Mouse (Mus musculus) lung, postnatal 36 days (tissue): ENCODE measurements at regions not wholly inside any gene's neighbourhood (a gene's known extent, or its start where the extent isn't known, plus 50 kb on each side); places are given as distances from the start of the nearest gene placed in this dataset.

Experiments
- DNase-seq: peaks from one replicate; pipeline ENCODE4 v3.0.0; 2022; ENCODE audit warnings: mixed read lengths

DNA sequence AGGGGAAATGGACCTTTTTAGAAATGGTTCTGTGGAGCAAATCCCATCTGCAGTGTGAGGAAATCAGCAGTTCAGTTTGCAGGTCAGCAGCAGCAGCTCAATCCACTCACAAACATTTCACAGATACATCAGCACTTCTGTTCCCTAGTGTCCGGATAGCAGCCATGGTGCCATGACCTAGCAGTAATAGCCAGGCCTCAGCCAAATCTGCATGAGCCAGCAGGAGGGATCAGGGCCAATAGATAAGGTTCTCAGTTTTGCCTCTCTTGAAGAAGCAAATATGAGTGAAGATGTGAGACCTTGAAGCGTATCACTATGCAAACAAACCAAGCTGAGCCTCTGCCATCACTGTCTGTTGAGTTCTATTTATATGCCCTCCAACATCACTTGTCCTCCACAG is 380.7 kb upstream of the Chrm3 start:
- peak; percentile 2 for DNase-seq

DNA sequence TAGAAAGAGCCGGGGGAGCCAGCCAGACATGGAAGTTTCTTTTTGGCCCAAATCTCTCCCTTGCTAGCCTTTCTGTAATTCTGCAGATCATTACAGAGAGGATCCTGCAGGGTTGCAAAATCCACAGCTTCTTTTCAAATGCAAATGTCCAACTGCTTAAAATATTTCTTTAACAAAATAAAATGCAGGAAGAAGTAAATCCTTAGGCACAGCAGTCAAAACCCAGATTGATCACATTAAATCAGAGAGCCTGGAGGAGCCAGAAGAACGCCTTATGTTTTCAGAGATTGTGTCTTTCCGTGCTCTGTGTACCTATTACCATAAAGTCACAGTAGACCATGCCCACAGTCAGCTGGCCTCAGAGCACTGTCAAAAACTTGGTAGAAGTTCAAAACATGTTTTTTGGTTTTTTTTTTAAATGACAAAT is 365.1 kb upstream of the Chrm3 start:
- no peak for DNase-seq

DNA sequence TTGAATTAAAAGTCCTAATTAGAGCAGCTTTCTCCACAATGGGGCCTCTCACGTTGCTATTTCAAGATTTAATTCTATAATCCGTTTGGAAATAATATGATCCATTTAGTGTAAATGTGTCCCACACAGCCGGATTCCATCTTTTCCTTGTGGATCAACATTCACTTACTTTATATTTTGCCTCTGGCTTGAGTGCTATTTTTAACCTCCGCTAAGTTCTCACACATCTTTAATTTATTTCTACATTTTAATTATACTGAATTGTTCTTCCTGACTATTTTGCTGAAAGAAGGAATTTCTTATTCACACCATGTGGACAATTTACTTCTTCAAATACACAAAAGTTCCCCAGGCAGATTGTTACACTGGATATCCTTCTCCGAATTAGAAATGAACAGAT is 364.7 kb upstream of the Chrm3 start:
- no peak for DNase-seq

DNA sequence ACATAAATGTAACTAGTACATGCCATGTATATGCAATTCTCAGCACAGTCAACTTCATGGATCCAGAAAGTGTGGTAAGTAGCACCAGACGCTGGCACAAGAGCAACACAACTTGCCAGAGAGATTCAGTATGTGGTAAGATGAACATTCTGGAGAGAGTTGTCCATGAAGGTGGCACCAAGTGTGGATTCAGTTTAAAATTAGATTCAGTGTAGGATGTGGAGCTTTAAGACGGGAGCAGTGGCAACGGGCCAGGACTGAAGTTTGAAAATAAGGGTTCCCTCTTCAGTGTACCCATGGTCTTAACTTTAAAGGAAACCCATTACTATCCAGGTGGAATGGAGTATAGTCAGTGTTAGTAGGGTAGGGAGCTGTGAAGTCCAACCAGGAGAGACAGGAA is 360.0 kb upstream of the Chrm3 start:
- DNase-seq = no peak

DNA sequence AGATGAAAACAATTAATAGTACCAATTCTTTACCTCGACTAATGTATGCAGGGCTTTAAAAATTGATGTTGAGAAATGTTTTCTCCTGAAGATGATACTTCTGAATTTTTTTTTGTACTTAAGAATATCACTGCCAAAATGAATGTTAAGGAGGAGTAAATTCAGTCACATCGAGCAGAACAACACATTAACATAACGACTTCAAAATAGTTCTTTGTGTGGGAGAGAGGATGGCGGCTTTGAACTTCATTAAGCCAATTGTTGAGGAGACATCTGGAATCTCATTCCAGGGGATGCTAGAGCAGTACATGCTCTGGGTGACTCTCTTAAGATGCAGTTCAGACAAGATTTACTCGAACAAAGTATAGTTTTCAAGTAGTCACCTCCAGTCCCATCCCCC is 350.8 kb upstream of the Chrm3 start:
- no peak for DNase-seq

DNA sequence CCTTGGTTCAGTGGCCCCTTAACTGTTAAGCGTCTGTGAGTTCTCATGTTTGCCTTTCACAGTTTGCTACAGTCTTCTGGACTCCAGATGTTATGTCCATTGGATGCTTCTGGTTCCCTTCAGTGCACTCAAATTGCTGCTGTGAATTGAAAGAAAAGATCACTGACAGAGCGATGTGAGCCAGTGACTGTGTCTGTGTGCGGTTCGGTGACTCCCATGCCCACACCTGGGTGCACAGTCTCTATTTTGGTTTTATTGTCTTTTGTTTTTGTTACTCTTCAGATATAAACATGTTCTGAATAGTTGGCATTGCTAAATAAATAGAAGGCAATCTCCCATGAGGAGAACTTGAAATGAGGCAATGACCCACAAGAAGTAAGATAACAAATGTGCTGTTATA is 350.3 kb upstream of the Chrm3 start:
- no peak for DNase-seq

DNA sequence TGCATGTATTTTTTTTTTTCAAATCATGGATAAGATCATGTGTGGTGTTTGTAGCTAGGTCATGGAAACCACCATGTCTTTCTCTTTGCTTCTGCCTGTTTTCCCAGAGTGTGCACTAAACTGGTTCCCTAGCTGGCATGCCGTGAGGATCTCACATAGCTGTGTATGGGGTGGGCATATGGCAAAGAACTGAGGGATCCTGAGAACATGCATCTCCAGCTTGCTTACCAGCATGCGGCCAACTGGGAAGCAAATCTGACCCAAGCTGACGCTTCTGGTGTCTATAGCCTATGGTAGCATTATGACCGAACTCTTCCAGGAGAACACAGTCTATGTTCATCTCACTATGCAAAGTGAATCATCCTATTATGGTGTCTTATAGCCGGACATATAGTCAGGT is 336.5 kb upstream of the Chrm3 start:
- DNase-seq = no peak

DNA sequence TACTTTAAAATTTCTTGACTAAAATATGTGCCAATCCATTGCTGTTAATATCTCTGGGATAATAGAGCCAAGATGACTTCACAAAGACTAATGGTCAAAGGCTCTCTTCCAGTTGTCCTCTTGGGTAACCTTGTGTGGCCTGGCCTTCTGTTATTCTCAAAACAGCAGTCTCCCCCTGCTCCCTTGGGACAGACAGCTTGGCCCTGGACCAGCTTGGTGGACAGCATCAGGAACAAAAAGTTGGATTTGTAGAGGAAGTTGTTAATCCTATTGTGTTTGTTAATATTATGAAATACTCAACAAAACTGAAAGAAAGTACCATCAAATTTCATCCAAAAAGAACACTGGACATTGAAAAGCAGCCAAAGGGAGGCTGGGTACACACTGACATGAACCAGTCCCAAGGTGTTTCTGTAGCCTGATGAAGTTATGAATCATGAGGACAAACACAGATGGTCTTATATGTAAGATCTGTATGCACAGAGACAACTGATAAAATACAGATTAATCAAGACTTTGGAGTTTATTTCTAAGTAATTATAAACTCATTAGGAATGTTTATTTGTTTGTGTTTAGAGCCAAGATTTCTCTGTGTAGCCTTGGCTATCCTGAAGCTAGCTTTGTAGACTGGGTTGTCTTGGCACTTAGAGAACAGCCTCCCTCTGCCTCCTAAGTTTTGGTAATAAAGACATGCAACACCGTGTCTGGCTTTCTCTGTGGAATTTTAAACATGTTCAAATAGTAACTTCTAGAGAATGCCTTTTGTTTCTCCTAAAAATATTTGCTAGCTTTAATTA is 335.7 kb upstream of the Chrm3 start:
- DNase-seq = peak; percentile 69

DNA sequence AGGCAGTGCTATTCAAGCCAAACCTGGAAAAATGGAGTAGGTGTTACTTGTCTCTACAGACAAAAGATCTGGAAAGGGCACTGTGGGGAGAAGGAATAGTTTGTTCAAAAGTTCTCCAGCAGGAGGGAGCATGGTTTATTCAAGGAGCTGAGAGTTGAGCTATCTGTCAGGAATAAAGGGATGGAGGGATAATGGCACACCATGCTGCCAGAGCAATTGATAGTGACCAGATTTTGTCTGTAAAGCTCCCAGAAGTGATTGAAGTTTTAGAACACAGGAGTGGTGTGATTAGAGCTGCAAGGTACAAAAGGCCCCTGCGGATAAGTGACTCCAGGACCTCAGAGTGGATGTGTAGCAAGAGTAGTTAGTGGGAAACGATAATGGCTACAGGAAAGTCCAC is 330.7 kb upstream of the Chrm3 start:
- DNase-seq = no peak

DNA sequence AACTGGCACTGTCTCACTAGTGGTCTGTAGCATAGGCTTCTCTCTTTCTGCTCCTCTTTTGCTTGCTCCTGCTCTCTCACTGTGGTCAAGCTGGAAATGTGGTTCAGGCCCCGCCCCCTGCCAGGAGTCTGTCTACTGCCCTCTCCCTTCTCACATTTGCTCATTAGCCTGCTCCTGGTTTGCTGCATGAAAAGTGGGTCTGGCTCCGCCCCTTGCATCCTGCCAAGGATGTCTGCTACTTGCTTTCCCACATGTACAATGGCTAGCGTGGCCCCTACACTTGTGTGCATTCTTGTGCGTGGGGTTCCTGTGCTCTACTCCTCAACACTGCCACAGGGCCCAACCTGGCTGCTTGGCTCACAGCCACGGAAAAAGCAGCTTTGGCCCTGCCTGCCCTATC is 326.7 kb upstream of the Chrm3 start:
- no peak for DNase-seq

DNA sequence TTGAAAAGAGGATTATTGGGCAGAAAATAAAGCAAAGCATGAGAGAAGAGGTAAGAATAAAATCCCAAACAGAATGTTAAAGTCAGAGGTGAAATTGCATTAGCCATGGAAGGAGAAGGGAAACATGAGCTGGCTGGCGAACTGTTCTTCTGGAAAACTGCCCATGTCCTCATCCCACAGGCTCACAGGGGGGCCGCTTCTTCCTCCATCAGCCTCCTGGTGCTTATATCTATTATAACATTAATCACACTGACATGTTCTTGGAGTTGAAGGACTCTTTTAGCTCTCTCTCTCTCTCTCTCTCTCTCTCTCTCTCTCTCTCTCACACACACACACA is 293.4 kb upstream of the Chrm3 start:
- peak; percentile 1 for DNase-seq

DNA sequence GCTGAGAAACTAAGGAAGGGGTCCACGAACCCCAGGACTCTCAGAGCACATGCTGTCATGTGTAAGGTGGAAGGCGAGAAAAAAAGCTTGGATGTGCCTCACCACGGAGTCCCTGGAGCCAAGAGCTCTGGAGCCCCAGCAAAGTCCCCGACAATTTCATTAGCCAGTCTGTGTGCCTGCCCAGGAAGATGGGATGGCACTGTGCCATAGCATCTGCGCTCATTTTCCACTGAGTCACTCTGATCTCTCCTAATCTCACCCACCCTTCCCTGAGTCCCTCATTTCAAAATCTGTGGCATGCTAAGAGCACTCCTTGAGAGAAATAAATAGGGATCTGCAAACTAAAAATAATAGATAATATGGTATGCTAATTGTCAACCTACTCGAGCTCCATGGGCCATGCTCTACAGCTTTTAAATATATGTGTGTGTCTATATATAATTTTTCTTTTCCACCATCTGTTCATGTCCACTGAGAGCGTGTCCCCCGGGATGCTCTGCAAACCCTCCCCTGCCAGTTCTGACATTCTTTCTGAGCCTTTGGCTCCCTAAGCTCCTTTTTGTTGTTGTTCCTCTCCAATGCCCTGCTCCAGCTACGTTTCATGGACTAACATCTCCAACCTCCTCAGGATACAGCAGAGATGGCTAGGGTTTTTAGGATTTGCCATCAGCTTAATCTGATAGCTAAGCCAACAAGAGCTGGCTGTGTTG is 292.9 kb upstream of the Chrm3 start:
- peak; percentile 7 for DNase-seq

DNA sequence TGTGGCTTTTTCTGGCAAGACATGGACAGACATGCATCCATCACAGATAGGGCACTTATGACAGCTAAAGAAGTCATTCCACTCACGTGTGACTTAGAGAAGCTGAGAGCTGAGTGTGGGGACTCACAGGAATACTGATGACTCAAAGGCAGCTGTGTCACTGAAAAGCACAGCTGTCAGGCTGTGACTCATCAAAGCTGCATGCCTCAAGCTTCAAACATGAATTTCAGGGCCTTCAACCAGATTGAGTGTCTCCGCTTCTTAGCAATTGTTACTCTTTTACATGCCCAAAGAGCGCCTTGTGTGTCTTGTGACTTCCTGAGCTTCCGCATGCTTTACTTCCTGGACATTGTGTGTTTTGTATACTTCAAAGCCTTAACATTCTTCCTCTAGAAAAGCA is 276.2 kb upstream of the Chrm3 start:
- peak; percentile 12 for DNase-seq

DNA sequence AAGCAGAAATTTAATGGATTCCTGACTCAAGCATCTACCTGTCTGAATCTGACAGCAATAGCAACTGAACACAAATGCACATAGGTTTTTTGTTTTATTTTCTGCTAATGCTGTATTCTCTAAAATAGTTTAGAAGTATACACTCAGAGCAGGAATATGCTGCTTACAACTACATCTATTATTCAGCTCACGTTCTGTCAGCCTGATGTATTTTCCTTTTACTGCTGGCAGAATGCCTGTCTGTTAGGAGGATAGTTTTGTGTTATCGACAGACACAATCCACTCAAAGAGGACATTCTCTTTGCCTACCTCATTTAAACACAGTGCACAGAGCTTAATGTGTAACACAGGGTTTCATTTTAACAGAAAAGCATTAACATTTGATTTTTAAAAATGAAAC is 269.8 kb upstream of the Chrm3 start:
- DNase-seq = no peak

DNA sequence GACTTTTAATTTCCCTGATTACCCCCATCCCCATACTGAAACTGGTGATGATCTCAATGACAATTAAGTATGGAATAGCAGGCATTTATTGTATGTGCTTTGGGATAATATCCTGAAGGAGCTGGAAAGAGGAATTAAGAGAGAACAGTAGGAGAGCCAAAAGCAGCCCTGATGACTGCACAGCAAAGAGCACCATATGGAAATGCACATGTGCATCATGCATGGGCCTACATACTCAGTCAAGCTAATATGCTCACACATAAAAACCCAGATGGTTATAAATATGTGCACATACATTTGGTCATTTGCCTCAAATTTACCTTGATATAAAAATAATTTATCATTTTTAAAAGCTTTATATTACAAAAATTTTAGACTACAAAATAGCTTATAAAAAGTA is 259.0 kb upstream of the Chrm3 start:
- no peak for DNase-seq

DNA sequence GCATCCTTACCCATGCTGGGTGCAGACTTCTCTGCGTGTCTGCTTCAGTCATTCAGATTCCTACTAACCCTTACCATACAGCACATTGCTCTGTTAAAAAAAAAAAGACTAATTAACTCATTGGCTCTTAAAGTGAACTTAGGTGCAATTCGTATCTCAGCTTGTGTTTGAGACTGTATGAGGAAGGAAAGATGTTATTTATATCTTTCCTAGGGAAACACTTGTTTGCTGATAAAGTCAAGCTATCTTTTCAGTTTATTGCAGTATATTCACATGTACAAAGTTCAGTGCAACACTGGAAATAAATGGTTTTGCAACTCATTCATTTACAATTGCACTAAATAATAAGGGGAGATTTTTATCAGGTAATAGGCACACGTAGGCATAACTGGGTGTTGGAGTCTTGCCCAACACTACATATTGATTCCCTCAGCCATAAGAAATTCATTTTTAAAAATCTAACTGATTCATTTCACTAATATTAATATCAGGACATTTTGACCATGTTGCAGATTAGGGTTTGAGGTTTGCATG is 257.8 kb upstream of the Chrm3 start:
- DNase-seq = no peak

DNA sequence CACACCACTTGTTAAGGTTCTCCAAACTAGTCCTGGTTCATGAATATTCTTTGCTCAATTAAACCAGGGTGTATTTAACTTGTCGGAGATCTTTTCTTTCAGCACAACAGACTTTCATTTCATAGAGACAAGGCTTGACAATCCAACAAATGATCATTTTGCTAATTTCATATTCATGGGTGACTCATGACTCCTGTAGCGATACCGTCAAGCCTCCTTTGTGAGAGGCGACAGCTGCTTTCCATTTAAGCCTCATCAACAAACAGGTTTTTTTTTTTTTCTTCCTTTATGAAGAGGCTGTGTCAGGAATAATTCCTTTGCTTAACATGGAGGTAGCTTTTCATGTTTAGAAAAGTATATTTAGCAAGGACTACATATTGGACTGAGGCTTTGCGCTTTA is 214.3 kb upstream of the Chrm3 start:
- DNase-seq = no peak

DNA sequence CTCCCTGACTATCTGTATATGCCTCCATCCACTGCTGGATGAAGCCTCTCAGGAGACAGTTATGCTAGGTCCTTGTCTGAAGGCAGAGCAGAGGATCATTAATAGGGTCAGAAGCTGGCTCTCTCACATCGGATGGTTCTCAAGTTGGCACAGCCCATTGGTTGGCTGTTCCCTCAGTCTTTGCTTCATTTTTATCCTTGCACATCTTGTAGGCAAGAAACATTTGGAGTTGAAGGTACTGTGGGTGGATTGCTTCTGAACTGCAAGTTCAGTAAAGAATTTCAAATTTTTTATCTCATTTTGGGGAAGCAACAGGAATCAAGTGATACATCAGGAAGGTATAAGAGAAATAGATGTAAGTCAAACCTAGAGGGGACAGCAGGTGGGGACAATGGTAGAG is 206.2 kb upstream of the Chrm3 start:
- DNase-seq = no peak

DNA sequence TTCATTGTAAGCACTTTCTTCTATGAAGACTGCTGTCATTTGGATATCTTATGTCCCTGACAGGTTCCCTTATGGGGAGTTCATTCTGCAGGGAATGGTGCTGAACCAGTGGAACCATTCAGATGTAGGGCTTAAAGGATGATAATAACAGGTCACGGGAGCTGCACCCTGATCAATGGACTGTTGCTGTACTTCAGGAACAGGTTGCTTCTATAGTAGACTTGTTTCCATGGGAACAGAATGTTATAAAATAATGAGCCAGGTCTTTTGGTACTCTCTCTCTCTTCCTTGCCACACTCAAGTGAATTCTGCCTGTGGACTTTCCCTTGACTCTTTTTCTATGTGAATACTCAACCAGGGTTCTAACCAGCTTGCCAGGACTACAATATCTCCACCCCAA is 196.9 kb upstream of the Chrm3 start:
- DNase-seq = no peak

DNA sequence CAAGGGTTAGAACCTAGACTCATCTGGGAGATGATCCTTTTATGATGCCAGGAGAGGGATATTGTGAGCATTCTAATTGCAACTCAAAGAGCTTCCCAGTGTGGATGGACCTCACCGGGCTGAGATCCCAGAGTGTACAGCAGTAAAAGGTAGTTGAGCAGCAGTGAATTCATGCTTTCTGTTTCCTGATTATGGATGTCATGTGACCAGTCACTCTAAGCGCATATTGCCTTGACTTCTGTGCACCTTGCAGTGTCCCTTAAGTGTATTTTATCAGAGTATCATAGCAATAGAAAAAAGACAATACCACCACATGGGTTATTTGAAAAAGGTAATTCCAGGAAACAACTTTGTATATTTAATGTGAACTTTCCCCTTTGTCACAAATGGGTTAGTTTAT is 193.9 kb upstream of the Chrm3 start:
- DNase-seq = no peak

DNA sequence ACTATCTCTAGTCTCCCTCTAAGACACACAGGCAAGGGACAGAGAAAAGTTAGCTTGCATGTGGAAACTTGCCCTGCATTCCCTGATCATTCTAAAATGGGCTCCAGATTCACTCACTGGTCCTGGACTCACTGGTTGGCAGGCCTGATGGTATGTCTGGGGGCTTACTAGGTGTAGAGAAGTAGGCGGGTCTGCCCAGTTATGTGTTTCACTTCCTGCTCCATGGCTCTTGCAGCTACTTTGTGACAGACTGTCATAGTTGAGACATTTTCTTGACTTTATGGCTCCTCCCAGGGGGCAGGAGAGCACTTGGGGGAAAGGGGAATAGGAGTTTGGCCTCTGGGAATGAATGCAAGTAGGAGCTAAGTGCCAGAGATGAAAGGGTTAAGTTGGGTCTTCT is 182.1 kb upstream of the Chrm3 start:
- peak; percentile 10 for DNase-seq

DNA sequence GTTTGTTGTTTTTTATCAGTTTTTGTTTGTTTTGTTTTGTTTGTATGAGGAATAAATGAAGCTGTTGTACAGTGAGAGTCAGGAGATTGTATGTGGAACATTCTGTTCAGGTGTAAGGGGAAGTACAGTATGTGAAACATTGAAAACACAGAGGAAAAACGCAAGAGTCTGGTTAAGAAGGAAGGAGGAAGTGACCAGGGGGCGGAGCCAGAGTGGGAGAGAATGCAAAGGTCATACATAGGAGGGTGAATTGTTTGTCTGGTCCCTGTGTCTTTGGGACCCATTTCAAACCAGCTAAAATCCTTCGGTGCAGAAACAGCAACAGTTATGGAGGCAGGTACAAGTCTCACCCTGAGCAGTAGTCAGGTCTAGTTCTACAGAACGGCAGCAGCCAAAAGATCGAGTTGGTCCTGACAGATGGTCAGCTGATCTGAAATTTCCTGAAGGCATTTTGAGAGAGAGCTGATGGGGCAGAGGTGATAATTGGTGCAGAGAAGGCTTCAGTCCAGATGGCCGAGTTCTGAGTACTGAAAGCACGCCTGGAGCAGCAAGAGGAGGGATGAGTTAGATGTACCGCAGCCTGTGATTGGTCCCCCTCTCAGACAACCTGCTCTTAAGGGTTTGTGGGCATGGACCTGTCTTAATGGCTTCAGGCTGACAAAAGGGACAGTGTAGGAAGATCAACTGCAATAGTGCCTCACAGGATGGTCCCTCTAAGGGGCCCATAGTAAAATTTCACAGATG is 179.7 kb upstream of the Chrm3 start:
- peak; percentile 67 for DNase-seq

DNA sequence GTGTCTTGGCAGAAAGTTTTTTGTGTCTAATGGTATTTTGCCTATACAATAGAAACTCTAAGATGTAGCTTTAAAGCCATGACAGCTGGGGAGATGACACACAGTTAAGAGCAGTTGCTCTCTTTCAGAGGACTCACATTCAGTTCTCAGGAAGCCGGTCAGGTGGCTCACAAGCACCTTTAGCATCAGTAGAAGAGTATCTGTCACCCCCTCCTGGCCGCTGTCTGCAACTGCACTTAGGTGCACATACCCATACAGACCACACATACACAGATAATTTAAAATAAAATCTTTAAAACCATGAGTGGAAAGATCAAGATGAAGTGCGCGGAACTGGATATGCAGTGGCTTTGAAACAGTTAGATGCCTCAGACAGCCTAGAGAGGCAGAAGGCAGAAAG is 178.3 kb upstream of the Chrm3 start:
- peak; percentile 11 for DNase-seq

DNA sequence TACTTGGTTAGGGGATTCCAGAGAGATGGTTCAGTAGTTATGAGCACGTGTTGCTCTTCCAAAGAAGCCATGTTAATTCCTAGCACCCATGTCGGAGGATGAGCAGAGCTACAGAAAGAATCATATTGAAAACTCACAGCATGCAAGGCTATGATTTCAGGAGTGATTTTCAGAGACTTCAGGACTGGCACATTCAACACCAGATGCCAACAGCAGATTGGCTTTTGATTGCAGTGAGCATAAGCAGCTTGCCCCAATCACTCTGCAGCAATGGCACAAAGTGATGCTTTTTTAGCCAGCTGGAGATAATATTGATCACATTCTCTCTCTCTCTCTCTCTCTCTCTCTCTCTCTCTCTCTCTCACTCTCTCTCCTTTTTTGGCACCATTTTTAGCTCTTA is 166.6 kb upstream of the Chrm3 start:
- no peak for DNase-seq
